Mouse (Mus musculus): ENCODE data around the gene Usp20.

Gene Usp20

DNA sequence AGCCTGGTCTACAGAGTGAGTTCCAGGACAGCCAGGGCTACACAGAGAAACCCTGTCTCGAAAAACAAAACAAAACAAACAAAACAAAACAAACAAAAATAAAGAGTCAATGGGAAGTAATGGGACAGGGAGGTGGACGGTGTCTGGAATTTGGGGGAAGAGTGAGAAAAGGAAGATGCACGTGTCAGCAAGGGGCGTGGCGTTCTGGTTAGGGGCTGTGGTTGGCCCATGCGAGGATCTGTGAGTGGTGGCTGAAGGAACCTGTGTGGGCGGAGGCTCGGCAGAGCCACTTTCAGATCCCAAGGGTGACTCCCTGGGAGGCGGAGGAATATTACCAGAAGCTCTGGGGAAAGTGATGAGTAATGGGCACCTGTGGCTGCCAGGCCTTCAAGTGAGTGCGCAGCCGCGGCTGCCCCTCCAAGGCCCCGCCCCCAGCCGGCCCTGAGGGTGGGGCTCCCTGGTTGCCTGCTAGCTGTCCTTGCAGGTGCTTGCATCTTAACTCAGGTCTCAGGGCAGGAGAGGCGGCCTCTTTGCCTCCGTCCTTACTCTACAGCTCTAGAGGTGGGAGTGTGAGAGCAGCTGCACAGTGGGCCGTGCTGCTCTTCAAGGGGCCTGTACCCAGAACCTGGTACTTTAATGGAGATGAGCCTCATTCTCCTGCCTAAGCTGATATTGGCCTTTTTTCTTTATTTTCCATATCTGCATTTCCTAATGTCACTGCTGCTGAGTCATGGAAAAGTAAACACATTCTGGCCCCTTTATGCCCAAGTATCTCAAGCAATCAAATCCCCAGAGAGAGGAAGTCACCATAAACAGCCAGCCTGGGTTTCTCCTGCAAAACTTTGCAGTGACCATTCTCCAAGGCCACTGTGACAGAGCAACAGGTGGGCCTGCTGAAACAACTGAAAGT is 3.3 kb downstream of the Usp20 start:
- DNase-seq (ENCODE audit: low spot score in 2 of 2), result peak; percentile 43 to 77

DNA sequence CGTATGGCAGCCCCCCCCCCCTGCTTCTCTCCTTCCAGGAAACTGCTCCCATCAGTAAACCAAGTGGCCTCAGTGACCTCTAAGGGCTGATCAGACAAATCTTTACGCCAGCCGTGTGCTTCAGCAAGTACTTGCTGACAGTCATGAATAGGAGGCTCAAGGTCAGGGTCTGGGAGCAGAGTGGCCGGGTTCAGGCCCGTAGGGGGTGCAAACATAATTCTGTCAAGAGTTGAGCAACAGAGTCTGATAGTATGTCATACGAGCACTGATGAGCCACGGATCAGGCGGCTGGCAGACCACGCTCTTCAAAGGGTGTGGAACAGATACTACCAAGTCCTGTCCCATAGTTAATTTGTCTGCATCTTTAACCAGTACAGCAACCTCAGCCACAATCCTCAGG is 8.1 kb downstream of the Usp20 start:
- no peak for DNase-seq (ENCODE audit: low spot score in 2 of 2)

DNA sequence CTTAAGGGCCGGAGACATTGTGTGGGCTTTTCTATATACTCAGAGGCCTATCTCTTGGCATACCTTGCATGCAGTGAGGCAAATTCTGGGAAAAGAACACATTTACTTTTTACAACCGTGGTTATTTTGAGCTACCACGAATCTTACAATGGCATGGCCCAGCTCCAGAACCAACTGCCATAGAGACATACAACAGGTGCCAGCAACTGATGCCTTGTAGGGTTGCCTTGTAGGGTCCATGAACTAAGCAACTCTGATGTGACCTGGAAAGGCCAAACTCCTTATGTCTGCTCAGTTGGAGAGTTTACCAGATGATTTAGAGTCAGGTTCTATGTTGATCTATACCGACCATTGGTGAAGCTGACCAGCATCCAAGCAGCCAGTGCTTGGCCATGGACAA is 12.8 kb downstream of the Usp20 start:
- DNase-seq (ENCODE audit: low spot score in 2 of 2), result no peak

DNA sequence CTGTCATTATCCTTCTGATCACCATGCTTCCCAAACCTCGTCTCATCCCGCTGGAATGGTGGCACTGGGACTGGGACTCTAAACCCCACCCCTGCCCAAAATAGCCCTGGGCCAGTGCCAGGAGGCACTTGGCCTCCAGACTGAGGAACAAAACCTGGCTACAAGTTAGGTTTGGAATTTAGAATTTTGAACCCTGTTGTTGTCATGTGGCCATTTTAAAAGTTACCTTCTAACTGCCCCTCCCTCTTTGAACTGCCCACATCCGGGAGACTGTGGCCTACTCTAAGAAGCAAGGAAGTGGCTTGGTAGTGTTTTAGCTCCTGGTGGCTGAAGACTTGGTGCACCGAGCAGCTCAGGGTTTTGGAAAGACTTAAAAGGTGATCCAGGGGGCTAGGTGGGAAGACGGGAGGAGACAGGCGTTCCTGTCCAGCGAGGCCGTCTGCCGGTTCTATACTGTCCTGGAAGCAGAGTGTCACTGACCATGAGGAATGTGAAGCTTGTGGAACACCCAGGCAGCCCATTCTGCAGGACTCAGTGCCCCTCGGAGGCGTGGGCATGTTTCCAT is 13.4 kb downstream of the Usp20 start:
- DNase-seq (ENCODE audit: low spot score in 2 of 2), result no peak

DNA sequence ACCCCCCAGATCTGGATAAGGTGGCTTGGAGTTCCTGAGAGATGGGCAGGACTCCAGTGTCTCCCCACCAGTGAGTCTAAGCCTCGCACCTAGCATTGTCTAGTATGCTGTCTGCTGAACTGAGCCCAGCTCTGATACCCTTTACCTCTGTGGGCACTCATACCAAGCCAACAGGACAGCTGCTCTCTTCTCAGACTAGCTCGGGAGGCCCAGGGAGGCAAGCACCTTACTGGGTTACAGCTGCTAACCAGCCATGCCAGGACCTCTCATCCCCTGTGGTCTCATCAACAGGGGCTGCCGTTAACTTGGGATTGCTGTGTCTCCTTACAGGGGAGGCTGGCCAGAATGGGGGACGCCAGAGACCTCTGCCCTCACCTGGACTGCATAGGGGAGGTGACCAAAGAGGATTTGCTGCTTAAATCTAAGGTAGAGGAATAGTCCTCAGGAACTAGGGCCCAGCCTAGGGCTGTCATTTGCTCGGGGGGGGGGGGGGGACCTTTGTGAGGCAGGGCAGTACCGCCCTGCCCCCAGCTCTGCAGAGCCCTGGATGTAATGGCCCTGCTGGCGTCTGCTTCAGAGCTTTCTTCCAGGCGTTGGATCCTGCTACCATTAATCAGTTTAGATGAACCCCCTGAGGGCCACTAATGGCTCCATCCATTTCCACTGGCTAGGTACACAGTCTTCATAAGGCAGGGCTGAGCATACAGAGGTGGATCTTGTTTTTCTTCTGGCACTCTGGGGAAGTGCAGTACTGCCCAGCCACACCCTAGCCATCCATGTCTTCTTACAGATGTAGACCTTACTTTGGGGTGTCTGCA is 16.6 kb downstream of the Usp20 start:
- DNase-seq (ENCODE audit: low spot score in 2 of 2), result no peak

DNA sequence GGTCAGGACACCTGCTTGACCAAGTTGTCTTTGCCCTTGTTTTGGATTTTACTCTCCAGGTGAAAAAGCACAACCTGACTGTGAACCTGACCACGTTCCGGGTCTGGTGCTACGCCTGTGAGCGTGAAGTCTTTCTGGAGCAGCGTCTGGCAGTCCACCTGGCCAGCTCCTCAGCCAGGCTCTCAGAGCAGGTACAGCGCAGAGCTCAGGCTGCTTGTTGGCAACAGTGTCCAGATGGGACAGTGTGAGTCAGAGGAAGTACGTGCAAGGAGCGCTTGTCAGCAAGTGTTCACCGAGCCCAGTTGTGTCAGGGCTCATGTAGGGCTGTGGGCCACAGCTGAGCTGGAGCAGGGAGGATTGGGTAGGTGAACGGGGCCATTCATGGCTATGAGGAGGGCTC is 20.8 kb downstream of the Usp20 start:
- DNase-seq (ENCODE audit: low spot score in 2 of 2), result no peak

DNA sequence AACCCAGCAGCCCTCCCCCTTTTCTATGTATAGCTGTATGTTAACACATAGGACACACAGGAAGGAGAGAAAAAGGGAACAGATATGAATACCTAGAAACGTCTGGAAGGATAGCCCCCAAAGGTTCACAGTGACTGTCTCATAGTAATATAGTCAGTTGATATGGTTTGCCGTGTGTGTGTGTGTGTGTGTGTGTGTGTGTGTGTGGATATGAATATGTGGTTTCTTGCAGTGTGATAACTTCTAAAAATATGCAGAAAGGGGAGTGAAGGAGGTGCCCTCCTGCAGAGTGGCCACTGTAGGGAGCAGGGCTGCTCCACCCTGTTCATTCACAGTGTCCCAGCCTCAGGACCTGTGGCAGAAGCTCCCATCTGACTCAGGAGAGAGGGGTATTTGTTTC is 23.4 kb downstream of the Usp20 start:
- DNase-seq (ENCODE audit: low spot score in 2 of 2), result no peak

DNA sequence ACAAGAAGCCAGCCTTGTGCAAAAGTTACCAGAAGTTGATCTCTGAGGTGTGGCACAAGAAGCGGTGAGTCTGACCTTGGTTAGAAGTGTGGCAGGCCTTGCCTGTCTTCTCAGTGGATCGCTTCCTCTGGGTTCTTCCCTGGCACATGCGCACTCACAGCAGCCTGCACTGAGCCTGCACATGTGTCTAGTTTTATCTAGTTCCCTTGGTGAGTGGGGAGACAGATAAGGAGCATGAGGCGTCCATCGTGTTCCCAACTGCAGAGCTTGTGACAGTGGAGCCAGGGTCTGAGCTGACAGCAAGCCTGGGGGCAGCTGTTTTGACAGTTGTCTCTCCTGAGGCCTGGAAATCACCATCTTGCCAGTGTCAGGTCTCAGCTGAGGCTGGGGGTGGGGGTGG is 24.4 kb downstream of the Usp20 start:
- peak; percentile 75 to 77 for DNase-seq (ENCODE audit: low spot score in 2 of 2)

DNA sequence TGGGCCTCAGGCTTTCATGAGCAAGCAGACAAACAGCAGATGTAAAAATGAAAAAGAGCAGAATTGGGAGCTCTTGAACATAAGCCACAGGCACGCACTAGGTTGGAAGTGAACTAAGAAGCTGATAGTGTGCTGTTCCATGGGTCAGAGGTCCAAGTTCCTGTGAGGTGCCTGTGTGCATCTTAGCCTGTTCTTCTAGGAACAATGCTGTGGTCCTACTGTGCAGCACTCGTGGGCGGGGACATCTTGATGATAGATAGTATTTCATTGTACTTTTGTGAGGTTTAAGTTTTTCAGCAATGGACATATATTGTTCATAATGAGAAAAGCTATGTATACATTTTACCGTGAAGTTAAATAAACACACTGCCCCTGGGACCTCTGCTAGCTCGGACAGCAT is 25.1 kb downstream of the Usp20 start:
- no peak for DNase-seq (ENCODE audit: low spot score in 2 of 2)

DNA sequence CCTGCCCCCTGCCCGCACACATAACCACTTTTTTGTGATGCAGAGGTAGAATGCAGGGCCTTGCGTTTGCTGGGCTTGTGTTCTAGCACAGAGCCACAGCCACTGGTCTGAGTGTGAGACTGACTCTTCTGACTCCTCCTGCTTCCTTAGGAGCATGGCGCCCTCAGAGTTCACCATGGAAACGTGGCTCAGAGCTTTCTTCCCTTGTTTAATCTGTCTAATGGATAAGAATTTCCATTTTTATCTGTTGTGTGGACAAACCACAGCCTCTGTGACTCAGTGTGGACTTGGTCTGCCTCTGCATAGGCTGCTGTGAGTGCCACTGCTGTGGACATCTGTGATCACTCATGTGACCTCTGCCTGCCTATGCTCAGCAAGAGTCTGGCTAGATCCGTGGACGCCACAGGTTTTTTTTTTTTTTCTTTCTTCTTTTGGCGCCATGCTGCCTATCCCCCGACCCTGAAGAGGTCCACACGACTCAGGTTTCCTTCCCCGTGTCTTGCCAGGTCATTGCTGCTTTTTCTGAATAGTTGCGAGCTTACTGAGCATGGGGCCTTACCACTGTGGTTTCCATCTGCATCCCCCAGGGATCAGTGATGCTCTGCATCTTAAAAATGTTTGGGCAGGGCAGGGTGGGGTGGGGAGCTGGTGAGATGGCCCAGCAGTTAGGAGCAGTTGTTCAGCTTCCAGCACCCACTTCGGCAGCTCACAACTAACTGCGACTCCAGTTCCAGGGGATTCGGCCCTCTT is 31.5 kb downstream of the Usp20 start:
- DNase-seq (ENCODE audit: low spot score in 2 of 2), result no peak

DNA sequence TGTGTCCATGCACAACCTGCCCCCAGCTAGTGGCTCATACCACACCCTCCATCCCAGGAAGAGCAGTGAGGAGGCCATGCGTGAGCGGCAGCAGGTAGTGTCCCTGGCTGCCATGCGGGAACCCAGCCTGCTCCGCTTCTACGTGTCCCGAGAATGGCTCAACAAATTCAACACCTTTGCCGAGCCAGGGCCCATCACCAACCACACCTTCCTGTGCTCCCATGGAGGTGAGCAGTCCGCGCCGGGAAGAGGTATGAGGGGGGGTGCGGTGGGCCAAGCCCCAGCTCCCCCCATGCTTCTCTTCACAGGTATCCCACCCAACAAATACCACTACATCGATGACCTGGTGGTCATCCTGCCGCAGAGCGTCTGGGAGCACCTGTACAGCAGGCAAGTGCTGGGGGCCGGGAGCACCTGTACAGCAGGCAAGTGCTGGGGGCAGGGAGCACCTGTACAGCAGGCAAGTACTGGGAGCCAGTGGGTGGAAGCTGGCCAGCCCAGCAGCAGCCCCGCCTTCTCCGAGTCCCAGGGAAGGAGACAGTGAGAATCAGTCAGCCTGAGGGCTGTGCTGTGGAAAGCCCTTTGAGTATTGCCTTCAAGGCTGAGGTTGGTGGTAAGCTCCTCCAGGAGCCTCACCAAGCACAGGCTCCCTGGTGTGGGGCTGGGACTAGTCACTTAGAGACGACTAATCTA is 35.7 kb downstream of the Usp20 start:
- DNase-seq (ENCODE audit: low spot score in 2 of 2), result no peak

DNA sequence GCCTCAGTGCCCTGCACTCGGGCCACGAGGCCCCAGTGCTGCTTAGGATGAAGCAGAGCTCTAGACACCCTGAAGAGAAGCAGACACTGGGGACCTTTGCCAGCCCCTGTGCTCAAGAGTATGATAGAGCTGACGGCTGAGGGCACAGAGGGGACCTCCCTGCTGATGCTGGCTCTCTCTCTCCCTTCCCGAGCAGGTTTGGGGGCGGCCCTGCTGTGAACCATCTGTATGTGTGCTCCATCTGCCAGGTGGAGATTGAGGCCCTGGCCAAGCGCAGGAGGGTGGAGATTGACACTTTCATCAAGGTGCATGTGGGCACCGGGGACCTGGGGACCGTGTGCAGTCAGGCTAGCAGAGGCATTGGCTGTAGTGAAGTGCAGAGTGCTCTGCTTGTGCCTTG is 36.4 kb downstream of the Usp20 start:
- DNase-seq (ENCODE audit: low spot score in 2 of 2), result no peak

DNA sequence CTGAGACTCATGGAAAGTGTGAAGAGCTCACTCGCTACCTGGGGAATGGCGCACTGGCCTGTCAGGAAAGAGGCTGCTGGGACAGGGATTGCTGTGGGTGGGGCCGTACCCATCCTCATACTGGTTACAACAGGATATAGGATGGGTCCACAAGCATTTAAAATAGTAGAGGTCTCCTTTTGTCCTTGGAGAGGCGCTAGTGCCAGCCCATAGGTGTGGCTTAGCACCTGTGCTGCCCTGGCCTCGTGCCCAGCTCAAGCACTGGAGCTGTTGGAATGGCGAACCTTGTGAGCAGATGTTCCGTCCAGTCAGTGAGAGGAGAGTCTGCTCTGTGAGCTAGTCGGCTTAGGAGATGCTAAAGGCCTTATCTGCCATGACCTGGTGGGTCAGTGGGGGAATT is 36.9 kb downstream of the Usp20 start:
- no peak for DNase-seq (ENCODE audit: low spot score in 2 of 2)

DNA sequence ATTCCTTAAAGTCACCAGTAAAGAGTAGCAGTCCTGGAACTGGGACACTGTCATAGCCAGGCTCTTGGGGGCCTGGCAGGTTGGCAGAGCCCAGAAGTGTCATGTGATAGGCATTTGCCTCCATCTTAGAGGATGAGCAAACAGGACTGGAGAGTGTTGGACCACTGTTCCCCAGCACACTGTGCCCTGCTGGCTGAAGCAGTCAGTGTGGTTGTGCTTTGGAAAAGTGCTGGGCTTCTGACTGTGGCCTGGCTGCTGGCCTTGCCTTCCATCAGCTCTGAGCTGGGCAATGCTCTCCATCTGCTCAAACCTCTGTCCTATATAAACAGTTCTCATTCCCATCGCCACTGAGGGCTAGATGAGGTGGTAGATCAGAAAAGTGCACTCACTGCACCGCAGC is 38.1 kb downstream of the Usp20 start:
- no peak for DNase-seq (ENCODE audit: low spot score in 2 of 2)

DNA sequence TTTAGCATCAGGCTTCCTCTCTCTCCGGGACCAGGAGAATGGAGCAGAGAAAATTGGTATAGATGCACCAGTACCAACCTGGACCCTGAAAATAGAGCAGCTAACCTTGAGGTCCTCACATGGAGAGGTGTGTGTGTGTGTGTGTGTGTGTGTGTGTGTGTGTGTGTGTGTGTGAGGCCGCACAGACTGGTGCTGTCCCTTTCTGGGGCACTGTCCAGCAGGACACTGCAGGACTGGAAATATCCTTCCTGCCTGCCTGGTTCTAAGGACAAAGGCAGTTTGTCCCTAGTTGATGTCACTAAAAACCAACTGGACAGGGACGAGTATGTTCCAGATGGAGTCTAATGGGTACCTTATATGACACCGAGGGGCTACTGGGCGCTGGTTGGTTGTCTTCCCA is 41.9 kb downstream of the Usp20 start:
- no peak for DNase-seq (ENCODE audit: low spot score in 2 of 2)

DNA sequence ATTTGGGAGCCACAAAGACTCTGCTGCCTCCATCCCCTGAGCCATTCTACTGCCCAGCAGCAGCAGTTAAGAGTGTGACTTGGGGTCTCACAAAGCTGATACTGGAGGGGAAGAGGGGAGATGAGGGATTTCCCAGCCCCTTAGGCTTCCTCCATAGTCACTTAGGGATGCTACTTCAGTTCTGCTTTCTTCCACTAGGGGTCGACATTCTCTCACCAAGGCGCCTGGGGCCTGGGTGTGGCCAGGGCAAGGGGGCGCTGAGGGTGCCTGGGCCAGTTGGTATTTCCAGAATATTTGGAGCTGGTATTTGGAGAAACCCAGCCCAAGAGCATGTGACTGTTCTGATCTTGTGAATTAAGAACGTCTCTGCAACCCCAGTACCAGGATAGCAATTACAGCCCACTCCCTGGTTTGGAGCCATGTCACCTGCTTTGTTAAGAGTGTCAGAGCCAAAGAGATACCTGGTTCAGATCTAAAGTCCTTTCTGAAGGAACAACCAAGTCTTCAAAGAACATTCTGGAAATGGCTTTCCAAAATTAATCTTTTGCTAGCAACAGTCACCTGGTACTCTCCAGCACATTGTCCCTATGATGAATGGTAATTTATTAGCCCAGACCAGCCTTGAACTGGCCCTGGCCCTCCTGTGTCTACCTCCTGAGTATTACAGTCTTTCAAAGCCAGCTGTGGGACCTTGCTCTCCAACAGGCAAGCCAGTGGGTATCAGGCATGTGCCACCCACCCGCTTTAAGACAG is 42.7 kb downstream of the Usp20 start:
- peak; percentile 63 to 82 for DNase-seq (ENCODE audit: low spot score in 2 of 2)

DNA sequence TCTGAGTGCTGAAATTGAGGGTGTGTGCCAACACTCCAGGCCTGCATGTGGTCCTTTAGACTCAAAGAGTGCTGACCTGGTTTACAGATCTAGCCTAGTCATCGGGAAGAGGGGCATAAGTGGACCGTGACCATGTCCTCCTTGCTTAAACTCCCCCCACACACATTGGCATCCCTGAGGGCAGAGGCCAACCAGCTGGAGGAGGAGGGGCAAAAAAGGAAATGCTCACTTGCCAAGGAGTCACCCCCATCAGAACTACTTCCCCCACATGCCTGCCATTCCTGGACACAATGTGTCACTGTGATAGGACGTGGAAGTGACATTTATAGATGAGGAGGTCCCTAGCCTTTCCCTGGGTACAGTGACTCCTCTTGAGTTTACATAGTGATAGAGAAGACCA is 43.4 kb downstream of the Usp20 start:
- DNase-seq (ENCODE audit: low spot score in 2 of 2), result no peak

DNA sequence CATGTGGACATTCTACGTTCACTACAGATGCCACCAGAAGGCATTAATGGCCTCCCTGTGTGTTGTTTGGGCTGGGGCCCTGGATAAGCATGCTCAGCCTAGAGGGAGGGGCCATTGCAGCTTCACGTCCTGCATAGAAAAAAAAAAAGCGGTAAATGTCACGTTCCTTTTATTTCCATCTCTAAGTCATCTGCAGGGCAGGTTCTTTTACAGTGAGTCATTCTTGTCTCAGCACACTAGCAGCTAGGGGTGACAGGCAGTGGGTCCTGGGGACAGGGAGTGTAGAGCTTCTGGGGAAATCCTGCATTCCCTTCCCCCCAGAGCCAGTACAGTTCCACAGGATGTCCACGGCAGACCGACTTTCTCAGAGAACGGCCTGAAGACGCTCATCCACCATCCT is 44.6 kb downstream of the Usp20 start:
- no peak for DNase-seq (ENCODE audit: low spot score in 2 of 2)

DNA sequence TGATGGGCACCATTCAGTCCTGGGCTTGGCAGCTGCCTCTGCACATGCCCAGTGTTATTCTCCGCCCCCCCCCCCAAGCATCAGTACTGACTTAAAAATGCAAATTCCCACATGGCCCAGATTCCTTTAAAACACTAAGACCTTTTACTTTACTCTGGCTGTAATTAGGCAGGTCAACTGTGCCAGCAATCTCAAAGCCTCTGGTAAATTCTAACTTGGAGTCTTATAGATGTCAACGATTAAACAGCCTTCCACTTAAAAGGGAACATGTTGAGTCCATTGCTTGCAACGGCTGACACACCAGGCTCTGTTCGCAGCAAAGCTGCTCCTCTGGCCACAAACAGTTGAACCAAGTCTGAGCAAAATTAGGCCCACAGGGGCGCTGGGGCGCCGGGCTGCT is 49.9 kb downstream of the Usp20 start:
- DNase-seq (ENCODE audit: low spot score in 2 of 2), result no peak

DNA sequence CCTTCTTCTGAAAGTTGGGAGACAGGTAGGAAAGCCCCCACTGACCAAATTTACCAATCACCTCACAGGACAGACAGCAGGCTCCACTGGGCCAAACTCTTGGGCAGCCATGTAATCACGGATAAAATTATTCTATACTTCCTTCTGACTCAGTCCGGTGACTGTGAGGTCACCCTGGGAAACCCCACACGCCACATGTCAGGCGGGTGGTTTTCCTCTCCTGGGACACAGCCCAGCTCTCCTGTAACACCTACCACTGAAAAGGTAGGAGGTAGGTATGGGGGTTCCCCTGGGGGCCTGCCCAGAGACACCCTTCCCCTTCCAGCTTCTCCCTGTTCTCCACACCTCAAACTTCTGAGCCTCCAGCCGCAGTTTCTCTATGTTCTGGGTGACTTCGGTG is 54.7 kb downstream of the Usp20 start:
- DNase-seq (ENCODE audit: low spot score in 2 of 2), result no peak

DNA sequence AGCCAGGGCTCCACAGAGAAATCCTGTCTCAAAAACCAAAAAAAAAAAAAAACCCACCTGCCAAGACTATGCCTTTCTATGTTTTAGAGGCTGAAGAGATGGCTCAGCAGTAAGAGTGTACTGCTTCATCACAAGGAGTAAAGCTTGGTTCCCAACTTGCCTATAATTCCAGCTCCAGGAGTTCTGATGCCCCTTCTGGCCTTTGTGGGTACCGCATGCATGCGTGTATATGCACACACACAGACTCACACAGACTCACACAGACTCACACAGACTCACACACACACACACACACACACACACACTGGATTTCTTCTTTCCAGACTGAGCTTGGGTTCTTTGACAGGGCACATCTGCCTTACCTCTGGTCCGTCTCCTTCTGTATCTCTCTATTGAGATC is 58.0 kb downstream of the Usp20 start:
- no peak for DNase-seq (ENCODE audit: low spot score in 2 of 2)
